Mouse (Mus musculus): Measurements from ENCODE around the gene Gfral. TPM values are rescaled to one million over a fixed set of nuclear protein-coding genes. Genes with fewer than 3 reads are reported as not detected.
A peak's percentile ranks its signal among the peaks of the same experiment; 100 is the strongest.

Gfral gene
- polyA plus RNA-seq, 1 experiment from 2014 or later, result not detected

DNA sequence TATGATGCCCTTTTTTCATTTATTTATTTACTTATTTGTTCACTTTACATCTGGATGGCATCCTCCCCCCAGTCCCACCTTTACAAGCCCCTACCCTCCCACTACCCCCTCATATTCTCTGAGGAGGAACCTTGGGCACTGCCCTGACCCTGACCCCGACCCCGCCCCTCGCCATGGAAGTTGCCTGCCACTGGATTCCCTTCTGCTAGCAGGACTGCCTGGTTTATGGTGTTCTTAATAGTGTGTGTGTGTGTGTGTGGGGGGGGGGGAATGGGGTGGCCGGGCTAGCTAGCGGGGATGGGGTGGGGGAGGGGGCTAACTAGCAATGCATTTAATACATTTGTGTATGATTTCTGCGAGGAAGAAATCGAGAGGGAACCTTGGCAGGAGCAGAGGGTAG, 21.4 kb upstream of the Gfral start:
- Histone ChIP-seq H3K27ac (ENCODE audit: low read depth, low read length) (no peak overlapping the region), H3K9ac (ENCODE audit: low read depth, low read length) (no peak overlapping the region), H3K4me1 (ENCODE audit: control insufficient read depth, insufficient read depth, low read depth, low read length) (peaks cover 2% of the 10 kb centered on the region; the same call in 1 of the 2 replicates), H3K4me2 (ENCODE audit: low read length) (no peak overlapping the region), H3K27me3 (replicated peaks; ENCODE audit: control insufficient read depth, insufficient read depth, low read length) (no peaks in the 10 kb centered on the region), H3K4me3 (ENCODE audit: low read length) (no peak overlapping the region), H3K9me3 (ENCODE audit: control insufficient read depth, low read length) (no peaks in the 10 kb centered on the region), H3K36me3 (ENCODE audit: control insufficient read depth, insufficient read depth, low read length) (no peaks in the 10 kb centered on the region)
- ATAC-seq, result no peak
- 55% methylated on average over 7 of the region's 7 CpGs for WGBS

DNA sequence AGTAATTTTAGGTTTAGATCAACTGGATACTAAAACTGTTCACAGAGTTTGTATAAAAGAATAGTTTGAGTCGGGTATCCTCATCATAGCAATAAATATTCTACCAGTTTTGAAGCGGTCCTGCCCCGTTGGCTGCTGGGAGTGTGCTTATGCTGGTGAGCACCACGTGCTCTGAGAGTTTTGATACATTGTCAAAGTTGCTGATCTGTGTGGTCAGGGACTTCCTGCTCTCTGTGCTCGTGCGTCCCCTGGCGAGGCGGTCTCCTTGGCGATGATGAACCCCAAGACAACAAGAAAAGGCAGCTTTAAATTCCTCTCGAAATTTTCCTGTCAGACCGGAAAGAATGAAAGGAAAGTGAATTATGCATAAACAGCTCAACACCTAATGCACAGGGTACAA, 16.9 kb upstream of the Gfral start:
- H3K27ac ChIP-seq (ENCODE audit: low read depth, low read length), result no peak overlapping the region
- no peak for ATAC-seq
- H3K4me3 ChIP-seq (ENCODE audit: low read length), result no peak overlapping the region
- H3K4me2 ChIP-seq (ENCODE audit: low read length), result peak overlapping the region; percentile 19; the same call in 1 of the 2 replicates
- H3K9me3 ChIP-seq (ENCODE audit: control insufficient read depth, low read length), result no peaks in the 10 kb centered on the region
- no peaks in the 10 kb centered on the region for H3K36me3 ChIP-seq (ENCODE audit: control insufficient read depth, insufficient read depth, low read length)
- no peak overlapping the region for H3K9ac ChIP-seq (ENCODE audit: low read depth, low read length)
- 55% methylated on average over 11 of the region's 11 CpGs for WGBS
- no peaks in the 10 kb centered on the region for H3K4me1 ChIP-seq (ENCODE audit: control insufficient read depth, insufficient read depth, low read depth, low read length)
- H3K27me3 ChIP-seq (replicated peaks; ENCODE audit: control insufficient read depth, insufficient read depth, low read length), result no peaks in the 10 kb centered on the region

DNA sequence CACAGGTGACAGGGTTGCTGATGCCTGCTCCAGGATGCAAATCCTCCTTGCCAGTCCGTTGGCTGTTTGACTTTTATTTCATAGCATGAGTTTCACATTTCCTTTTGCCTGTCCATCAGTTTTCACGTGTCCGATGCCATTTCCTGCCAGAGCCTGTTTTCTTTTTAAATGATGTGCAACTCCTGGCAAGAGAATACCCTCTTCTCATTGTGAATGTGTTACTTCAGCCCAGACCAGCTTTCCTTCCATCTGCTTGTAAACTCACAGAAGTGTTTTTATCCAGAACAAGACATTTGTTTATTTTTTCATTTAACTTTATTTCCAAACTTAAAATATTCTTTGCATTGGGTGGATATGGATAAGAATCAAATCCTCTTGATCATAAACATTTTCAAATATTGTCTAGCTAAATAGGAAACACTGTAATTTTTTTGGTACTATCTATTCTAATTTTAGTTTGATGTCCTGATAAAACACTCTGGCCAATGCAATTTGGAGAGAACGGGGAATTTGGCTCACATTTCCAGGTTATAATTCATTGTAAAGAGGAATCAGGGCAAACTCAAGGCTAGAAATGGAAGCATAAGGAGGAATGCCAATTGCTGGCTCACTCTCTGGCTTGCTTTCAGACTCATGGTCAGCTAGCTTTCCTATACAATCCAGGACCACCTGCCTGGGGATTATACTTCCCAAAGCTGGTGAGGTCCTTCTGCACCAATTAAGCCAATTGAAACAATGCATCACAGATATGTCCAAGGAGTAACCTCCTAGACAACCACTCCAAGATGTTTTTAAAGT, 3.9 kb upstream of the Gfral start:
- Histone ChIP-seq H3K4me1 (ENCODE audit: control insufficient read depth, insufficient read depth, low read depth, low read length) (no peaks in the 10 kb centered on the region), H3K27me3 (replicated peaks; ENCODE audit: control insufficient read depth, insufficient read depth, low read length) (no peaks in the 10 kb centered on the region), H3K4me3 (ENCODE audit: low read length) (no peak overlapping the region), H3K36me3 (ENCODE audit: control insufficient read depth, insufficient read depth, low read length) (no peaks in the 10 kb centered on the region), H3K4me2 (ENCODE audit: low read length) (no peak overlapping the region), H3K9me3 (ENCODE audit: control insufficient read depth, low read length) (no peaks in the 10 kb centered on the region), H3K27ac (ENCODE audit: low read depth, low read length) (no peak overlapping the region), H3K9ac (ENCODE audit: low read depth, low read length) (no peak overlapping the region)
- no peak for ATAC-seq
- WGBS, result 77% methylated on average over 4 of the region's 4 CpGs

DNA sequence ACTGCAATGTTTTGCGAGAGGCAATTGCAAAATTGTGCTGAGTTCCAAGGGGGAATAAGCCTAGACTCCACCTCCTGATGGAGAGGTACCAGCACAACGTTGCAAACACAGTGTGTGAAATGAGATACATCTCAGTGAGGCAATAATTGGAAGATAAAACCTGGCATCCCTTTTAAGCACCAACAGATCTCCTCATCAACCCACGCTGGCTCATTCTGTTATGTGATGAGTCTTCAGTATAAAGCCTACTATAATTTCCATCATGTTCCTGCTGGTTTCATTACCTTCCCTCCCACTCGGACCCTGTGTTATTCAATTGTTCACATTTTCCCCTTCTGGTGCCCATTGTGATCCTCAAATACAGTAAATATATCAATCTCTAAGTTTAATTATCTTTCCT, 1.2 kb upstream of the Gfral start:
- Histone ChIP-seq H3K9me3 (ENCODE audit: control insufficient read depth, low read length) (no peaks in the 10 kb centered on the region), H3K9ac (ENCODE audit: low read depth, low read length) (no peak overlapping the region), H3K4me2 (ENCODE audit: low read length) (no peak overlapping the region), H3K27me3 (replicated peaks; ENCODE audit: control insufficient read depth, insufficient read depth, low read length) (no peaks in the 10 kb centered on the region), H3K4me1 (ENCODE audit: control insufficient read depth, insufficient read depth, low read depth, low read length) (no peaks in the 10 kb centered on the region), H3K36me3 (ENCODE audit: control insufficient read depth, insufficient read depth, low read length) (no peaks in the 10 kb centered on the region), H3K4me3 (ENCODE audit: low read length) (no peak overlapping the region), H3K27ac (ENCODE audit: low read depth, low read length) (no peak overlapping the region)
- 72% methylated on average over 4 of the region's 4 CpGs for WGBS
- ATAC-seq, result no peak

DNA sequence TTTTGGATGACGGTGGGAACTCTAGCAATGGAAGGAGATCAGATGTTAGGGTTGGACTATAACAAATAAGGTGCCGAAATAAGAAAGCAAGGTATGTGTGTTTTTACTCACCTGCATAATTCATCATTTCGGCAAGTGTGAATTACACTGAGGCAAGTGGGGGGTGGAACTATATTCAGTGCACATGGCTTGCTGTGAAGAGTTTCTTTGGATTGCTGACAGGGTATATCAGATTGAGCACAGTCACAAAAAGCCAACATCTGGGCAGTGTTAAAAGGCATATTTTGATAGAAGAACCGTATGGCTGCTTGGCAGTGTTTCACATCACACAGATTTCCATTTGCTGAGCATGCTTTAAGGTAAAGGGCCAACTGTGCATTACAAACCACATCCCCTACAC, 16.5 kb downstream of the Gfral start:
- 83% methylated on average over 4 of the region's 4 CpGs for WGBS
- no peak overlapping the region for H3K4me2 ChIP-seq (ENCODE audit: low read length)

DNA sequence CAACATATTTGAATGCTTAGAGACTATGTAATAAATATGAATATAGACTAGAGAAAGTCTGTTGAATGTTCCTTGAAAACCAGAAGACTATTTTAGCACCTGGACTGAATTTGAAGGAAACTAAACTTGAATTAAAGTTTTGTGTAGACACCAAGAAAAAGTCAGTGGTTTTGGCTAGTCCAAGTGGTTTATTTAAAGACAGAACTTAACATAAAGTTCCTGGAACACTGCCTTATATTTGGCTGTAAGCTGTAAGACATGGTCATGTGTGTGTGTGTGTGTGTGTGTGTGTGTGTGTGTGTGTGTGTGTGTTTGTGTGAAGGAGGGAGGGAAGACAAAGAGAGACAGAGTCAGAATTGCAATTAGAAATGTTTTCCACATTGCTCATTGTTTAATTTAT, 34.2 kb downstream of the Gfral start:
- 0 out of 2 replicates have a peak, but pooled peaks cover 2% of the 10 kb centered on the region for H3K9me3 ChIP-seq (ENCODE audit: control insufficient read depth, low read length)

More for the DNA sequence above, 16.5 kb downstream of the Gfral start:
- Histone ChIP-seq H3K27me3 (replicated peaks; ENCODE audit: control insufficient read depth, insufficient read depth, low read length) (no peaks in the 10 kb centered on the region), H3K27ac (ENCODE audit: low read depth, low read length) (no peak overlapping the region), H3K9ac (ENCODE audit: low read depth, low read length) (no peak overlapping the region), H3K4me1 (ENCODE audit: control insufficient read depth, insufficient read depth, low read depth, low read length) (no peaks in the 10 kb centered on the region), H3K4me3 (ENCODE audit: low read length) (no peak overlapping the region), H3K9me3 (ENCODE audit: control insufficient read depth, low read length) (no peaks in the 10 kb centered on the region), H3K36me3 (ENCODE audit: control insufficient read depth, insufficient read depth, low read length) (no peaks in the 10 kb centered on the region)
- ATAC-seq, result no peak

DNA sequence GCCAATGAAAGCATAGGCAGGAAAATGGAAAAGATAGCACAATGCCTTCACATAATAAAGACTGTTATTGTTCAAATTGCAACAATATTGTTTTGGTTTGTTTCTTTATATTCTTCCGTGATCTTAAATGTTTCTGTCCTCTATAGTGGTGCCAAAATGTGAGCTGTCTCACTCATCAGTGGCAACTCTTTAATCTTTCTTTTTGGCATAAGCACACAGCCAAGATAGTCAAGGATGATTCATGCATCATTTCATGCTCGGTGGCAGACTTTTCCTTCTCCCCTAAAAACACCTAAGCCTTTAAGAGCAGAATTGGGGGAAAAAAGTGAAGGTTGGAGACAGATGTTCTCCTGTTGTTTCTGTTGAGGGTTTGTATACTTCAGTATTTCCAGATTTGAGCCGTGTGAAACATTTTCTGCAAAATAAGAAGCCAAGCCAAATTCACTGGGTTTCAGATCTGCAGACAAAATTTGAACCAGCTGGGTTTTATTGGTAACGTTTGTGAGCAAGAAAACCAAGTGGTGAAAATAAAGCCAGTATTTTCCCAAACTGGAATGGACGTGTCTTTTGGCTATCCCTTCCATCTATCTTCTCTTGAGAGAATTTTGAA, 40.7 kb downstream of the Gfral start:
- Histone ChIP-seq H3K27ac (ENCODE audit: low read depth, low read length) (no peak overlapping the region), H3K4me1 (ENCODE audit: control insufficient read depth, insufficient read depth, low read depth, low read length) (no peaks in the 10 kb centered on the region), H3K9me3 (ENCODE audit: control insufficient read depth, low read length) (0 out of 2 replicates have a peak, but pooled peaks cover 2% of the 10 kb centered on the region), H3K36me3 (ENCODE audit: control insufficient read depth, insufficient read depth, low read length) (no peaks in the 10 kb centered on the region), H3K4me3 (ENCODE audit: low read length) (no peak overlapping the region), H3K27me3 (replicated peaks; ENCODE audit: control insufficient read depth, insufficient read depth, low read length) (no peaks in the 10 kb centered on the region), H3K4me2 (ENCODE audit: low read length) (no peak overlapping the region), H3K9ac (ENCODE audit: low read depth, low read length) (no peak overlapping the region)
- WGBS, result 79% methylated on average over 5 of the region's 5 CpGs
- ATAC-seq, result no peak

More for the DNA sequence above, 34.2 kb downstream of the Gfral start:
- Histone ChIP-seq H3K4me3 (ENCODE audit: low read length) (no peak overlapping the region), H3K36me3 (ENCODE audit: control insufficient read depth, insufficient read depth, low read length) (no peaks in the 10 kb centered on the region), H3K27ac (ENCODE audit: low read depth, low read length) (no peak overlapping the region), H3K4me1 (ENCODE audit: control insufficient read depth, insufficient read depth, low read depth, low read length) (no peaks in the 10 kb centered on the region), H3K4me2 (ENCODE audit: low read length) (no peak overlapping the region), H3K27me3 (replicated peaks; ENCODE audit: control insufficient read depth, insufficient read depth, low read length) (no peaks in the 10 kb centered on the region), H3K9ac (ENCODE audit: low read depth, low read length) (no peak overlapping the region)
- ATAC-seq, result no peak

DNA sequence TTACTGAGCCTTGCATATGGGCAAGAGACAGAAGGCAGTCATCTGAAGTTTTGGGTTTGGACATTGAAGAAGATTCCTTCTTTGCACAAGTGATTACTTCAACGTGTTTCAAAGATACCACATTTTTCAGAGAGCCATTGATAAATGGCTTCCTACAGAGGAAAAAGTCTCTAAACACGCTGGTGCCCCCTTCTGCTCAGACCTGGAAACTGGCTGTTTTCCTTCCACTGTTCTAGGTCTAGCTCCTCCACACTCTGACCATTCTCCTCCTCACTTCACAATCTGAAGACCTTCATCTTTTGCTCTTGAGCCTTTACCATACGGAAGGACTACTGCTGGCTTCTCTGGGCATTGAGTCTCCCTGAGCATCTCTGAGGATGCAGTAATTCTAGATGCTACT, 45.1 kb downstream of the Gfral start:
- no peak for ATAC-seq
- no peak overlapping the region for H3K4me2 ChIP-seq (ENCODE audit: low read length)
- WGBS, result 53% methylated on average over 3 of the region's 3 CpGs

DNA sequence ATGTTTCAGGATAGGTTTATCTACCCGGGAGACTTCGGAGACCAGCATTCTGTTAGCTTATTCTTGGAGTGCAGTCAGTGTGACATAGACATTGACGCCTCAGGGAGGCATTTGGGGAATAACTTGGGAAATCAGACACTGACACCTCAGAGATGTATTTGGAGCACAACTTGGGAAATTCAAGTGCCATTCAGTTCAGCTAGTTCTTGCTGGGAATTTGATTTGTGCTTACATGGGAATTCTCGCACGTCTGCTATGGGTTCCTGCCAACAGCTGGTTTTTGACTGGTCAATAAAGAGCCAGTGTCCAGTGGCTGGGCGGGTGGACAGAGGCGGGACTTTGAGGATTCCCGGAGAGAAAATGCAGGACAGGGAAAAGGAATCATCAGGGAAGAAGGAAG, 51.0 kb downstream of the Gfral start:
- H3K4me1 ChIP-seq (ENCODE audit: control insufficient read depth, insufficient read depth, low read depth, low read length), result no peaks in the 10 kb centered on the region
- H3K4me3 ChIP-seq (ENCODE audit: low read length), result no peak overlapping the region
- H3K9me3 ChIP-seq (ENCODE audit: control insufficient read depth, low read length), result no peaks in the 10 kb centered on the region
- H3K27ac ChIP-seq (ENCODE audit: low read depth, low read length), result no peak overlapping the region
- H3K36me3 ChIP-seq (ENCODE audit: control insufficient read depth, insufficient read depth, low read length), result no peaks in the 10 kb centered on the region
- ATAC-seq, result no peak
- H3K4me2 ChIP-seq (ENCODE audit: low read length), result no peak overlapping the region
- no peaks in the 10 kb centered on the region for H3K27me3 ChIP-seq (replicated peaks; ENCODE audit: control insufficient read depth, insufficient read depth, low read length)
- 65% methylated on average over 8 of the region's 8 CpGs for WGBS
- H3K9ac ChIP-seq (ENCODE audit: low read depth, low read length), result no peak overlapping the region

More for the DNA sequence above, 45.1 kb downstream of the Gfral start:
- Histone ChIP-seq H3K9me3 (ENCODE audit: control insufficient read depth, low read length) (no peaks in the 10 kb centered on the region), H3K4me1 (ENCODE audit: control insufficient read depth, insufficient read depth, low read depth, low read length) (no peaks in the 10 kb centered on the region), H3K27me3 (replicated peaks; ENCODE audit: control insufficient read depth, insufficient read depth, low read length) (no peaks in the 10 kb centered on the region), H3K9ac (ENCODE audit: low read depth, low read length) (no peak overlapping the region), H3K4me3 (ENCODE audit: low read length) (no peak overlapping the region), H3K36me3 (ENCODE audit: control insufficient read depth, insufficient read depth, low read length) (no peaks in the 10 kb centered on the region), H3K27ac (ENCODE audit: low read depth, low read length) (no peak overlapping the region)

Data from hindbrain, embryonic 16.5 days (tissue).